Mouse (Mus musculus) olfactory bulb, adult 2 months (tissue): ENCODE measurements at regions not wholly inside any gene's neighbourhood (a gene's known extent, or its start where the extent isn't known, plus 50 kb on each side); places are given as distances from the start of the nearest gene placed in this dataset.

Experiments used
- CTCF ChIP-seq: fragments of 200-500 bp; IDR thresholded peaks from 2 replicates; pipeline ENCODE4 v1.5.1; 2012; ENCODE audit warnings: low read depth, mild to moderate bottlenecking, low read length, moderate library complexity; ENCODE audit not compliant: insufficient read depth
- POLR2A ChIP-seq: fragments of 200-500 bp; IDR thresholded peaks from 2 replicates; pipeline ENCODE4 v1.6.1; 2012; ENCODE audit warnings: mild to moderate bottlenecking, low read depth, low read length, moderate library complexity; ENCODE audit not compliant: insufficient read depth

GRCm38 (mm10) chr4:7987346-7987745 lies 251.5 kb downstream of the Car8 start:
- TF ChIP-seq CTCF, result no peak
- no peak for TF ChIP-seq POLR2A
